12 mouse cellular contexts compared by ENCODE assay signal in the genomic region with DNA sequence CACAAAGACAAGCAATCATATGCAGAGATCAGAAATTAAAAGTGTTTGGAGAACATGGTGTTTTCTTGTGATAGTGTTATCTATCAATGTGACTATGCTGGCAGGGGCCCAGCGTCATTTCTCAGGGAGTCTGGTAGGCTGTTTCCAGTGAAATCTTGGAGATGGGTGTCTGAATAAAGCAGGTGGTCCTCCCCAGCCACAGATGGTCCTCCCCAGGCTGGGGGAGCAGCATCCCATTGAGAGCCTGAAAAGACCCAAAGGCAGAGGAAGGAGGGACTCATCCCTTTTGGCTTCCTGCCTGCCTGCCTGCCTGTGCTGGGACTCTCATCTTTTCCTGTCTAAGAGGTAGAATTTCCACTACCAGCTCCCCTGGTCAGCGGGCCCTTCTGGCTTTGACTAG. TPM values are rescaled to one million over a fixed set of nuclear protein-coding genes. Genes with fewer than 3 reads are reported as not detected.
A peak's percentile ranks its signal among the peaks of the same experiment; 100 is the strongest.
DNase-seq lines count a peak whose midpoint lies in the region; ATAC-seq lines count a peak whose summit lies in the region.
"Had no signal": no experiment of that assay in that cellular context is flagged by ENCODE, and none has a peak within 500 bp of the region (broad histone marks: within the 10 kb centered on the region; RNA-seq: fewer than 3 reads in every experiment).

No protein-coding gene starts in this region.

- intact Hi-C loops in heart, postnatal 10 days (cut with DNase I) = no loop called here
- intact Hi-C loops in left cerebral cortex, postnatal 14 days (cut with DNase I) = no loop called here
- intact Hi-C loops in gastrocnemius, postnatal 36 days (cut with DNase I) = loop anchor here (10.0 kb wide), 1 partner anchor 110 kb away; a partner anchor contains a TSS

- 32% methylated on average over 2 of the region's 2 CpGs for WGBS in heart, embryonic 13.5 days
- 67% methylated on average over 2 of the region's 2 CpGs for WGBS in forebrain, embryonic 16.5 days
- WGBS in kidney, embryonic 16.5 days = 75% methylated on average over 2 of the region's 2 CpGs

- H3K4me1 ChIP-seq in heart, embryonic 13.5 days = peaks cover 28% of the 10 kb centered on the region
- peaks cover 44% of the 10 kb centered on the region for H3K4me1 ChIP-seq in forebrain, embryonic 16.5 days (replicated peaks; ENCODE audit: control insufficient read depth, insufficient read depth, low read length)
- no peaks in the 10 kb centered on the region for H3K4me1 ChIP-seq in kidney, embryonic 16.5 days (ENCODE audit: insufficient read depth, low read length)

- no peaks in the 10 kb centered on the region for H3K9me3 ChIP-seq in heart, embryonic 13.5 days
- H3K9me3 ChIP-seq in forebrain, embryonic 16.5 days (ENCODE audit: control insufficient read depth, low read length) = no peaks in the 10 kb centered on the region
- no peaks in the 10 kb centered on the region for H3K9me3 ChIP-seq in kidney, embryonic 16.5 days (ENCODE audit: low read length)
- H3K9me3 ChIP-seq: hindbrain, embryonic 10.5 days had no signal

- no peak overlapping the region for H3K9ac ChIP-seq in heart, embryonic 13.5 days
- no peak overlapping the region for H3K9ac ChIP-seq in forebrain, embryonic 16.5 days (replicated peaks; ENCODE audit: low read depth, low read length)
- H3K9ac ChIP-seq in kidney, embryonic 16.5 days (replicated peaks; ENCODE audit: low read length) = no peak overlapping the region

- 0 out of 2 replicates have a peak overlapping the region, but pooled peaks have one; percentile 0 for H3K27ac ChIP-seq in heart, embryonic 13.5 days (replicated peaks)
- peak overlapping the region; percentile 65 for H3K27ac ChIP-seq in forebrain, embryonic 16.5 days (ENCODE audit: low read length)
- no peak overlapping the region for H3K27ac ChIP-seq in kidney, embryonic 16.5 days (ENCODE audit: low read length)
- H3K27ac ChIP-seq: hindbrain, embryonic 10.5 days had no signal

- H3K27me3 ChIP-seq in heart, embryonic 13.5 days (replicated peaks) = no peaks in the 10 kb centered on the region
- H3K27me3 ChIP-seq in forebrain, embryonic 16.5 days (replicated peaks; ENCODE audit: control insufficient read depth, insufficient read depth, low read length) = no peaks in the 10 kb centered on the region
- H3K27me3 ChIP-seq in kidney, embryonic 16.5 days (ENCODE audit: insufficient read depth, low read length) = no peaks in the 10 kb centered on the region

- DNase-seq in heart, postnatal 10 days = no peak
- DNase-seq in brain, embryonic 18.5 days (ENCODE audit: low read depth, low spot score) = peak; percentile 71
- peak; percentile 64 to 83 for DNase-seq in left cerebral cortex, postnatal 14 days (ENCODE audit: low spot score in 2 of 2)
- DNase-seq in gastrocnemius, postnatal 36 days = no peak
- DNase-seq: adrenal gland, postnatal 25 days; kidney, adult 8-10 months had no signal

- no peaks in the 10 kb centered on the region for H3K36me3 ChIP-seq in heart, embryonic 13.5 days
- H3K36me3 ChIP-seq in forebrain, embryonic 16.5 days (ENCODE audit: control insufficient read depth, insufficient read depth) = no peaks in the 10 kb centered on the region
- H3K36me3 ChIP-seq in kidney, embryonic 16.5 days (ENCODE audit: insufficient read depth, low read length) = no peaks in the 10 kb centered on the region
- H3K36me3 ChIP-seq: hindbrain, embryonic 10.5 days had no signal

- no peak overlapping the region for H3K4me3 ChIP-seq in heart, embryonic 13.5 days
- no peak overlapping the region for H3K4me3 ChIP-seq in forebrain, embryonic 16.5 days (replicated peaks; ENCODE audit: low read length)
- H3K4me3 ChIP-seq in kidney, embryonic 16.5 days (ENCODE audit: low read length) = no peak overlapping the region
- H3K4me3 ChIP-seq: hindbrain, embryonic 10.5 days had no signal

- no peak; the same call in 1 of the 2 replicates for ATAC-seq in heart, embryonic 13.5 days (ENCODE audit: extremely low read depth, insufficient number of reproducible peaks, low FRiP score, low TSS enrichment)
- ATAC-seq in forebrain, embryonic 16.5 days = peak; percentile 27
- no peak for ATAC-seq in megakaryocyte-erythroid progenitor cell, adult 5-6 weeks (replicated peaks; ENCODE audit: low FRiP score, low TSS enrichment, poor library complexity, severe bottlenecking)
- ATAC-seq in kidney, embryonic 16.5 days (ENCODE audit: low FRiP score, low TSS enrichment) = no peak
- ATAC-seq: CD4-positive, CD25-positive, alpha-beta regulatory T cell, adult 4 months had no signal

- no peak overlapping the region for H3K4me2 ChIP-seq in heart, embryonic 13.5 days
- no peak overlapping the region for H3K4me2 ChIP-seq in forebrain, embryonic 16.5 days (ENCODE audit: low read length)
- H3K4me2 ChIP-seq in kidney, embryonic 16.5 days (replicated peaks; ENCODE audit: low read depth, low read length) = no peak overlapping the region

RNA-seq across cellular contexts. Expression of a gene that starts 59.2 kb away (rescaled TPM):
- 1.0 and 1.3 TPM in 2 replicates for polyA plus RNA-seq in heart, embryonic 13.5 days (2015; fragmentation: Nextera tagmentation; extraction: Ambion mirVana)
- total RNA-seq in heart, postnatal 10 days (2021) = under 1 TPM; 0.55 to 0.57 TPM
- 9.9 and 10.2 TPM in 2 replicates for polyA plus RNA-seq in forebrain, embryonic 16.5 days (2015; fragmentation: Nextera tagmentation; extraction: Ambion mirVana)
- total RNA-seq in left cerebral cortex, postnatal 14 days (2021) = 10 to 100 TPM; 78.7 to 95.4 TPM
- total RNA-seq in megakaryocyte-erythroid progenitor cell, adult 5-6 weeks (2014; fragmentation: Nextera tagmentation) = not detected in 2 replicates
- total RNA-seq in megakaryocyte-erythroid progenitor cell, adult 5-6 weeks (2017) = not detected in 2 replicates
- 10 to 100 TPM; 64.7 to 76.9 TPM for total RNA-seq in gastrocnemius, postnatal 36 days (2021)
- 18.9 and 20.0 TPM in 2 replicates for polyA plus RNA-seq in kidney, embryonic 16.5 days (2015; fragmentation: Nextera tagmentation; extraction: Ambion mirVana)

Comparison
In these comparisons a context has a peak if more than half of its experiments do, and no peak if none do; other contexts are left out.
1. DNase-seq: peak in brain, embryonic 18.5 days (single experiment) and left cerebral cortex, postnatal 14 days (2 of 2); none in heart, postnatal 10 days (0 of 2) and gastrocnemius, postnatal 36 days (0 of 2).
2. RNA of a gene that starts 59.2 kb away (total RNA-seq): 78.7 to 95.4 TPM in left cerebral cortex, postnatal 14 days and 64.7 to 76.9 TPM in gastrocnemius, postnatal 36 days; 0.55 to 0.57 TPM in heart, postnatal 10 days and not detected in megakaryocyte-erythroid progenitor cell, adult 5-6 weeks; every median in the first group is over 10 times any median in the second.